Mouse (Mus musculus): ENCODE results near the gene Slit1. TPM values are rescaled to one million over a fixed set of nuclear protein-coding genes. Genes with fewer than 3 reads are reported as not detected.
A peak's percentile ranks its signal among the peaks of the same experiment; 100 is the strongest.

The Slit1 gene
- polyA plus RNA-seq, 1 experiment from 2014 or later, result 0.68 TPM

- peaks cover 35% of the 10 kb centered on the region for H3K27me3 ChIP-seq (replicated peaks; ENCODE audit: control insufficient read depth, insufficient read depth, low read length)
Observed at GRCm38 (mm10) chr19:41737657-41738428, 5.6 kb downstream of the Slit1 start.

GRCm38 (mm10) chr19:41734685-41735084 is 8.8 kb downstream of the Slit1 start:
- Histone ChIP-seq H3K4me3 (ENCODE audit: low read length) (no peak overlapping the region), H3K27ac (ENCODE audit: low read length) (no peak overlapping the region), H3K9ac (ENCODE audit: low read depth, low read length) (no peak overlapping the region), H3K9me3 (ENCODE audit: control insufficient read depth, low read length) (no peaks in the 10 kb centered on the region), H3K4me2 (ENCODE audit: low read depth, low read length) (no peak overlapping the region), H3K27me3 (replicated peaks; ENCODE audit: control insufficient read depth, insufficient read depth, low read length) (peaks cover 22% of the 10 kb centered on the region), H3K4me1 (ENCODE audit: control insufficient read depth, insufficient read depth, low read length) (no peaks in the 10 kb centered on the region), H3K36me3 (ENCODE audit: control insufficient read depth, insufficient read depth, low read length) (no peaks in the 10 kb centered on the region)
- WGBS, result 17% methylated on average over 10 of the region's 10 CpGs
- 0 out of 2 replicates have a peak, but pooled peaks have one; percentile 53 for ATAC-seq

More at GRCm38 (mm10) chr19:41737657-41738428, 5.6 kb downstream of the Slit1 start:
- H3K27ac ChIP-seq (ENCODE audit: low read length), result no peak overlapping the region
- no peaks in the 10 kb centered on the region for H3K9me3 ChIP-seq (ENCODE audit: control insufficient read depth, low read length)
- H3K9ac ChIP-seq (ENCODE audit: low read depth, low read length), result no peak overlapping the region
- WGBS, result 2% methylated on average over 15 of the region's 18 CpGs
- H3K4me2 ChIP-seq (ENCODE audit: low read depth, low read length), result no peak overlapping the region
- 0 out of 2 replicates have a peak, but pooled peaks have one; percentile 16 for ATAC-seq
- no peaks in the 10 kb centered on the region for H3K36me3 ChIP-seq (ENCODE audit: control insufficient read depth, insufficient read depth, low read length)
- 0 out of 2 replicates have a peak, but pooled peaks cover under 1% of the 10 kb centered on the region for H3K4me1 ChIP-seq (ENCODE audit: control insufficient read depth, insufficient read depth, low read length)
- no peak overlapping the region for H3K4me3 ChIP-seq (ENCODE audit: low read length)

GRCm38 (mm10) chr19:41725491-41725890 is 18.0 kb downstream of the Slit1 start:
- 45% methylated on average over 2 of the region's 2 CpGs for WGBS
- H3K9me3 ChIP-seq (ENCODE audit: control insufficient read depth, low read length), result no peaks in the 10 kb centered on the region
- H3K4me2 ChIP-seq (ENCODE audit: low read depth, low read length), result no peak overlapping the region
- no peaks in the 10 kb centered on the region for H3K27me3 ChIP-seq (replicated peaks; ENCODE audit: control insufficient read depth, insufficient read depth, low read length)
- no peaks in the 10 kb centered on the region; the same call in 1 of the 2 replicates for H3K4me1 ChIP-seq (ENCODE audit: control insufficient read depth, insufficient read depth, low read length)
- no peaks in the 10 kb centered on the region for H3K36me3 ChIP-seq (ENCODE audit: control insufficient read depth, insufficient read depth, low read length)
- H3K4me3 ChIP-seq (ENCODE audit: low read length), result no peak overlapping the region
- H3K27ac ChIP-seq (ENCODE audit: low read length), result no peak overlapping the region
- ATAC-seq, result no peak
- H3K9ac ChIP-seq (ENCODE audit: low read depth, low read length), result no peak overlapping the region

GRCm38 (mm10) chr19:41724831-41725470 is 18.5 kb downstream of the Slit1 start:
- Histone ChIP-seq H3K9ac (ENCODE audit: low read depth, low read length) (no peak overlapping the region), H3K27me3 (replicated peaks; ENCODE audit: control insufficient read depth, insufficient read depth, low read length) (no peaks in the 10 kb centered on the region), H3K4me2 (ENCODE audit: low read depth, low read length) (no peak overlapping the region), H3K4me1 (ENCODE audit: control insufficient read depth, insufficient read depth, low read length) (no peaks in the 10 kb centered on the region; the same call in 1 of the 2 replicates), H3K36me3 (ENCODE audit: control insufficient read depth, insufficient read depth, low read length) (no peaks in the 10 kb centered on the region), H3K9me3 (ENCODE audit: control insufficient read depth, low read length) (no peaks in the 10 kb centered on the region), H3K4me3 (ENCODE audit: low read length) (no peak overlapping the region), H3K27ac (ENCODE audit: low read length) (no peak overlapping the region)
- ATAC-seq, result peak; percentile 53
- 33% methylated on average over 9 of the region's 9 CpGs for WGBS

- Histone ChIP-seq H3K9ac (ENCODE audit: low read depth, low read length) (no peak overlapping the region), H3K4me2 (ENCODE audit: low read depth, low read length) (no peak overlapping the region), H3K4me1 (ENCODE audit: control insufficient read depth, insufficient read depth, low read length) (peaks cover 5% of the 10 kb centered on the region; the same call in 1 of the 2 replicates), H3K36me3 (ENCODE audit: control insufficient read depth, insufficient read depth, low read length) (no peaks in the 10 kb centered on the region), H3K4me3 (ENCODE audit: low read length) (no peak overlapping the region), H3K27ac (ENCODE audit: low read length) (no peak overlapping the region), H3K27me3 (replicated peaks; ENCODE audit: control insufficient read depth, insufficient read depth, low read length) (no peaks in the 10 kb centered on the region), H3K9me3 (ENCODE audit: control insufficient read depth, low read length) (no peaks in the 10 kb centered on the region)
- no peak for ATAC-seq
- WGBS, result 18% methylated on average over 2 of the region's 2 CpGs
Observed at GRCm38 (mm10) chr19:41723337-41723736, 20.1 kb downstream of the Slit1 start.

- Histone ChIP-seq H3K27ac (ENCODE audit: low read length) (no peak overlapping the region), H3K4me3 (ENCODE audit: low read length) (no peak overlapping the region), H3K9ac (ENCODE audit: low read depth, low read length) (no peak overlapping the region), H3K27me3 (replicated peaks; ENCODE audit: control insufficient read depth, insufficient read depth, low read length) (0 out of 2 replicates have a peak, but pooled peaks cover 2% of the 10 kb centered on the region), H3K36me3 (ENCODE audit: control insufficient read depth, insufficient read depth, low read length) (no peaks in the 10 kb centered on the region), H3K9me3 (ENCODE audit: control insufficient read depth, low read length) (no peaks in the 10 kb centered on the region), H3K4me1 (ENCODE audit: control insufficient read depth, insufficient read depth, low read length) (peaks cover 12% of the 10 kb centered on the region), H3K4me2 (ENCODE audit: low read depth, low read length) (no peak overlapping the region)
- 60% methylated on average over 8 of the region's 8 CpGs for WGBS
- no peak for ATAC-seq
Observed at GRCm38 (mm10) chr19:41719436-41719835, 24.0 kb downstream of the Slit1 start.

GRCm38 (mm10) chr19:41716233-41717218 is 26.9 kb downstream of the Slit1 start:
- H3K9me3 ChIP-seq (ENCODE audit: control insufficient read depth, low read length), result no peaks in the 10 kb centered on the region
- no peaks in the 10 kb centered on the region for H3K36me3 ChIP-seq (ENCODE audit: control insufficient read depth, insufficient read depth, low read length)
- ATAC-seq, result no peak
- WGBS, result 30% methylated on average over 19 of the region's 19 CpGs
- no peak overlapping the region for H3K9ac ChIP-seq (ENCODE audit: low read depth, low read length)
- H3K4me2 ChIP-seq (ENCODE audit: low read depth, low read length), result no peak overlapping the region
- H3K27me3 ChIP-seq (replicated peaks; ENCODE audit: control insufficient read depth, insufficient read depth, low read length), result 0 out of 2 replicates have a peak, but pooled peaks cover 2% of the 10 kb centered on the region
- H3K4me1 ChIP-seq (ENCODE audit: control insufficient read depth, insufficient read depth, low read length), result peaks cover 12% of the 10 kb centered on the region
- H3K4me3 ChIP-seq (ENCODE audit: low read length), result no peak overlapping the region
- no peak overlapping the region for H3K27ac ChIP-seq (ENCODE audit: low read length)

- no peak for ATAC-seq
- H3K27ac ChIP-seq (ENCODE audit: low read length), result no peak overlapping the region
- H3K4me1 ChIP-seq (ENCODE audit: control insufficient read depth, insufficient read depth, low read length), result peaks cover 8% of the 10 kb centered on the region
- H3K36me3 ChIP-seq (ENCODE audit: control insufficient read depth, insufficient read depth, low read length), result no peaks in the 10 kb centered on the region
- H3K9me3 ChIP-seq (ENCODE audit: control insufficient read depth, low read length), result no peaks in the 10 kb centered on the region
- H3K4me3 ChIP-seq (ENCODE audit: low read length), result no peak overlapping the region
- no peak overlapping the region for H3K9ac ChIP-seq (ENCODE audit: low read depth, low read length)
- H3K27me3 ChIP-seq (replicated peaks; ENCODE audit: control insufficient read depth, insufficient read depth, low read length), result 0 out of 2 replicates have a peak, but pooled peaks cover 2% of the 10 kb centered on the region
- 55% methylated on average over 9 of the region's 9 CpGs for WGBS
- H3K4me2 ChIP-seq (ENCODE audit: low read depth, low read length), result no peak overlapping the region
Observed at GRCm38 (mm10) chr19:41714431-41714917, 29.0 kb downstream of the Slit1 start.

Measured in intestine, embryonic 16.5 days (tissue).